Mouse (Mus musculus) limb, embryonic 13.5 days (tissue): ENCODE measurements around the gene Ezh1. TPM values are rescaled to one million over a fixed set of nuclear protein-coding genes. Genes with fewer than 3 reads are reported as not detected.

Experiments
- ATAC-seq: fragments of 200-750 bp; cut with Nextera tagmentation; 2 replicates; pipeline ENCODE4 v1.8.0; 2017; ENCODE audit warnings: low read depth, moderate number of reproducible peaks, moderate TSS enrichment; ENCODE audit not compliant: low FRiP score
- H3K27ac ChIP-seq: fragments of 300-500 bp; sonication (generic); 2 replicates; pipeline ENCODE4 v1.5.1; 2015; ENCODE audit warnings: inconsistent platforms, mild to moderate bottlenecking, moderate library complexity
- H3K27me3 ChIP-seq: fragments of 300-500 bp; sonication (generic); 2 replicates; pipeline ENCODE4 v1.6.1; 2015; ENCODE audit warnings: mild to moderate bottlenecking, inconsistent platforms
- H3K36me3 ChIP-seq: fragments of 300-500 bp; sonication (generic); 2 replicates; pipeline ENCODE4 v1.6.1; 2015; ENCODE audit warnings: inconsistent platforms, mild to moderate bottlenecking, moderate library complexity
- H3K4me1 ChIP-seq: fragments of 300-500 bp; sonication (generic); 2 replicates; pipeline ENCODE4 v1.6.1; 2015; ENCODE audit warnings: inconsistent platforms
- H3K4me2 ChIP-seq: fragments of 300-500 bp; sonication (generic); replicated peaks from 2 replicates; pipeline ENCODE4 v1.6.1; 2015; ENCODE audit warnings: inconsistent platforms, mild to moderate bottlenecking, moderate library complexity
- H3K4me3 ChIP-seq: fragments of 300-500 bp; sonication (generic); 2 replicates; pipeline ENCODE4 v1.5.1; 2015; ENCODE audit warnings: moderate library complexity, mild to moderate bottlenecking, inconsistent platforms
- H3K9ac ChIP-seq: fragments of 300-500 bp; sonication (generic); 2 replicates; pipeline ENCODE4 v1.6.1; 2015; ENCODE audit warnings: mild to moderate bottlenecking, inconsistent platforms
- H3K9me3 ChIP-seq: fragments of 300-500 bp; sonication (generic); 2 replicates; pipeline ENCODE4 v1.6.1; 2016; ENCODE audit warnings: inconsistent platforms
- WGBS: fragments of 180-500 bp; shearing (Covaris S2); methylation state at CpG from one replicate; pipeline ENCODE4 v1.1.7; 2015; 5-methylcytosine and 5-hydroxymethylcytosine counted together
- polyA plus RNA-seq: library from polyadenylated mRNA; unstranded; fragments of >200 nt; fragmentation: Nextera tagmentation; extraction: Ambion mirVana; gene quantifications from 2 replicates; pipeline ENCODE4 v1.2.1, GENCODE M21; 2015

Ezh1 gene
- polyA plus RNA-seq, 1 experiment from 2014 or later, result 17.5 TPM

GRCm38 (mm10) chr11:101186526-101187247, 39.6 kb downstream of the Ezh1 start:
- no peak for ATAC-seq
- Histone ChIP-seq H3K4me2 (no peak overlapping the region), H3K4me3 (no peak overlapping the region)

GRCm38 (mm10) chr11:101185441-101185840, 40.8 kb downstream of the Ezh1 start:
- H3K36me3 ChIP-seq, result no peaks in the 10 kb centered on the region
- no peak overlapping the region for H3K9ac ChIP-seq
- WGBS, result 92% methylated on average over 4 of the region's 4 CpGs
- no peak overlapping the region for H3K4me3 ChIP-seq
- H3K27ac ChIP-seq, result no peak overlapping the region
- H3K4me1 ChIP-seq, result peaks cover 15% of the 10 kb centered on the region
- no peaks in the 10 kb centered on the region for H3K9me3 ChIP-seq
- no peak overlapping the region for H3K4me2 ChIP-seq
- no peak for ATAC-seq
- H3K27me3 ChIP-seq, result peaks cover 7% of the 10 kb centered on the region

More at GRCm38 (mm10) chr11:101186526-101187247, 39.6 kb downstream of the Ezh1 start:
- peaks cover 5% of the 10 kb centered on the region; the same call in 1 of the 2 replicates for H3K27me3 ChIP-seq
- no peak overlapping the region for H3K27ac ChIP-seq
- H3K9ac ChIP-seq, result no peak overlapping the region
- no peaks in the 10 kb centered on the region for H3K9me3 ChIP-seq
- H3K4me1 ChIP-seq, result peaks cover 27% of the 10 kb centered on the region
- 89% methylated on average over 27 of the region's 27 CpGs for WGBS
- no peaks in the 10 kb centered on the region for H3K36me3 ChIP-seq

GRCm38 (mm10) chr11:101184984-101185383, 41.3 kb downstream of the Ezh1 start:
- H3K27me3 ChIP-seq, result peaks cover 10% of the 10 kb centered on the region
- H3K27ac ChIP-seq, result no peak overlapping the region
- H3K9ac ChIP-seq, result no peak overlapping the region
- 78% methylated on average over 12 of the region's 12 CpGs for WGBS
- peaks cover 10% of the 10 kb centered on the region for H3K4me1 ChIP-seq
- H3K36me3 ChIP-seq, result no peaks in the 10 kb centered on the region
- no peaks in the 10 kb centered on the region for H3K9me3 ChIP-seq
- no peak overlapping the region for H3K4me3 ChIP-seq
- H3K4me2 ChIP-seq, result no peak overlapping the region
- no peak for ATAC-seq

GRCm38 (mm10) chr11:101182771-101183517, 43.3 kb downstream of the Ezh1 start:
- ATAC-seq, result no peak
- WGBS, result 75% methylated on average over 14 of the region's 14 CpGs
- no peaks in the 10 kb centered on the region for H3K9me3 ChIP-seq
- peak overlapping the region; percentile 39; the same call in 1 of the 2 replicates for H3K9ac ChIP-seq
- H3K36me3 ChIP-seq, result no peaks in the 10 kb centered on the region
- no peak overlapping the region for H3K4me3 ChIP-seq
- H3K4me1 ChIP-seq, result 0 out of 2 replicates have a peak, but pooled peaks cover 3% of the 10 kb centered on the region
- H3K27me3 ChIP-seq, result peaks cover 29% of the 10 kb centered on the region
- H3K27ac ChIP-seq, result no peak overlapping the region
- no peak overlapping the region for H3K4me2 ChIP-seq

GRCm38 (mm10) chr11:101181961-101182360, 44.3 kb downstream of the Ezh1 start:
- no peak for ATAC-seq
- H3K4me1 ChIP-seq, result peaks cover 7% of the 10 kb centered on the region; the same call in 1 of the 2 replicates
- no peaks in the 10 kb centered on the region for H3K9me3 ChIP-seq
- H3K4me3 ChIP-seq, result no peak overlapping the region
- no peak overlapping the region for H3K27ac ChIP-seq
- H3K36me3 ChIP-seq, result no peaks in the 10 kb centered on the region
- H3K27me3 ChIP-seq, result peaks cover 39% of the 10 kb centered on the region
- no peak overlapping the region for H3K4me2 ChIP-seq
- 91% methylated on average over 11 of the region's 11 CpGs for WGBS
- H3K9ac ChIP-seq, result no peak overlapping the region

GRCm38 (mm10) chr11:101180846-101181740, 45.2 kb downstream of the Ezh1 start:
- no peak overlapping the region for H3K9ac ChIP-seq
- H3K9me3 ChIP-seq, result no peaks in the 10 kb centered on the region
- no peak for ATAC-seq
- no peaks in the 10 kb centered on the region for H3K36me3 ChIP-seq
- 42% methylated on average over 10 of the region's 10 CpGs for WGBS
- no peak overlapping the region for H3K27ac ChIP-seq
- no peak overlapping the region for H3K4me3 ChIP-seq
- no peak overlapping the region for H3K4me2 ChIP-seq
- peaks cover 16% of the 10 kb centered on the region for H3K4me1 ChIP-seq
- H3K27me3 ChIP-seq, result peaks cover 47% of the 10 kb centered on the region

DNA sequence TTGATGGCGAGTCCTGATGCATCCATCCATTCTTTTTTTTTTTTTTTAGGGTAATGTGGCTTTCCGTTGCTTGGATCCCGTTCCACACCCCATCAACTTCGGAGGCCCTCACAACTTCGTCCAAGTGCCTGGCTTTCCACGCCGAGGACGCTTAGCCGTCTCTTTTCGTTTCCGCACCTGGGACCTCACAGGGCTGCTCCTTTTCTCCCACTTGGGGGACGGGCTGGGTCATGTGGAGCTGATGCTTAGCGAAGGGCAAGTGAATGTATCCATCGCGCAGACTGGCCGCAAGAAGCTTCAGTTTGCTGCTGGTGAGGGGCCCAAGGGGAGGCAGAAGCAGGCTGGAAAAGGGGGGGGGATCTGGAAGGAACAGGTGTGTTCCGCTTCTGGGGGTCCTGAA, 46.0 kb downstream of the Ezh1 start:
- Histone ChIP-seq H3K4me2 (no peak overlapping the region), H3K9ac (no peak overlapping the region), H3K4me1 (peaks cover 22% of the 10 kb centered on the region), H3K27ac (no peak overlapping the region), H3K4me3 (no peak overlapping the region), H3K9me3 (no peaks in the 10 kb centered on the region), H3K36me3 (no peaks in the 10 kb centered on the region), H3K27me3 (peaks cover 56% of the 10 kb centered on the region)
- WGBS, result 66% methylated on average over 17 of the region's 17 CpGs
- ATAC-seq, result no peak

GRCm38 (mm10) chr11:101179306-101179705, 47.0 kb downstream of the Ezh1 start:
- 81% methylated on average over 15 of the region's 15 CpGs for WGBS

DNA sequence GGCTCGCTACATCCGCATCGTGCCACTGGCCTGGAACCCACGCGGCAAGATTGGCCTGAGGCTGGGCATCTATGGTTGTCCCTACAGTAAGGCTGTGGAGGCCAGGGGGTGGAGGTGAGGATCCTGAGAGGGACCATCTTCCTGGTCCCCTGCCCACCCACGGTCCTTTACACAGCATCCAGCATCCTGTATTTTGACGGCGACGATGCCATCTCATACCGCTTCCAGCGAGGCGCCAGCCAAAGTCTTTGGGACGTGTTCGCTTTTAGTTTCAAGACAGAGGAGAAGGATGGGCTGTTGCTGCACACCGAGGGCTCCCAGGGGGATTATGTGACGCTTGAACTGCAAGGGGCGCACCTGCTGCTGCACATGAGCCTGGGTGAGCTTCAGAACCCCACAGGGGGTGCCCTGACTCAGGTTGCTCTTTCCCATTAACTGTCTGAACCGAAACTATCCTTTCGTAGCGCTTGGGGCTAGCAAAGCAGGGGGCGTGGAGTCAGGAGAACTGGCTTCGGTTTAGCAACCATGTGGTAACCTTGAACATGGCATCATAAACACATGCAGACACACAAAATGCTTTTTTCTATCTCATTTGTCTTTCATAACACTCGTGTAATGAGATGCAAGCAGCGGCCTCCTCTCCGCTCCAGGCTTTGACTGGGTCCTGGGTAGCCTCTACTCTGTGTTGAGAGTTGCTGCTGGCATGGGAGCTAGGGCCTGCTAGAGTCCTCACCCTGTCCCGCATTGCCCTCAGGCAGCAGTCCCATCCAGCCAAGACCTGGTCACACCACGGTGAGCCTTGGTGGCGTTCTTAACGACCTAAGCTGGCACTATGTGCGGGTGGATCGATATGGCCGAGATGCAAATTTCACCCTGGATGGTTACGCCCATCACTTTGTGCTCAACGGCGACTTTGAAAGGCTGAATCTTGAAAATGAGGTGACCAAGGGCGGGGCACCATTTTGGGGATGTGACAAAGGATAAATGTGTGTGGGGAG, 47.9 kb downstream of the Ezh1 start:
- ATAC-seq, result no peak
- H3K4me2 ChIP-seq, result no peak overlapping the region
- 50% methylated on average over 36 of the region's 36 CpGs for WGBS
- H3K36me3 ChIP-seq, result no peaks in the 10 kb centered on the region
- no peak overlapping the region for H3K27ac ChIP-seq
- no peak overlapping the region for H3K4me3 ChIP-seq
- H3K9ac ChIP-seq, result no peak overlapping the region
- no peaks in the 10 kb centered on the region for H3K9me3 ChIP-seq
- peaks cover 40% of the 10 kb centered on the region for H3K4me1 ChIP-seq
- peaks cover 75% of the 10 kb centered on the region for H3K27me3 ChIP-seq

More at GRCm38 (mm10) chr11:101179306-101179705, 47.0 kb downstream of the Ezh1 start:
- Histone ChIP-seq H3K27ac (no peak overlapping the region), H3K9me3 (no peaks in the 10 kb centered on the region), H3K4me1 (peaks cover 30% of the 10 kb centered on the region), H3K4me3 (no peak overlapping the region), H3K27me3 (peaks cover 65% of the 10 kb centered on the region), H3K4me2 (no peak overlapping the region), H3K9ac (no peak overlapping the region), H3K36me3 (no peaks in the 10 kb centered on the region)
- ATAC-seq, result no peak

- H3K4me3 ChIP-seq, result peak overlapping the region; percentile 33; the same call in 1 of the 2 replicates
- H3K4me2 ChIP-seq, result 0 out of 2 replicates have a peak overlapping the region, but pooled peaks have one; percentile 28
- H3K27ac ChIP-seq, result no peak overlapping the region
- H3K9me3 ChIP-seq, result no peaks in the 10 kb centered on the region
- 27% methylated on average over 22 of the region's 22 CpGs for WGBS
- no peak overlapping the region for H3K9ac ChIP-seq
- no peaks in the 10 kb centered on the region for H3K36me3 ChIP-seq
- H3K4me1 ChIP-seq, result peaks cover 50% of the 10 kb centered on the region
- ATAC-seq, result no peak
- H3K27me3 ChIP-seq, result peaks cover 78% of the 10 kb centered on the region
These were observed 49.1 kb downstream of the Ezh1 start for GRCm38 (mm10) chr11:101176933-101177773.
